Mouse (Mus musculus): Measurements from ENCODE around the gene Scd4.

- TF ChIP-seq CTCF (IDR thresholded peaks at IDR 0.05; ENCODE audit: insufficient read depth, low read depth, low read length), result no peak
- no peak for TF ChIP-seq POLR2A (IDR thresholded peaks at IDR 0.05; ENCODE audit: insufficient read depth, low read depth, low read length)
Observed at GRCm38 (mm10) chr19:44385887-44386498, 53.1 kb downstream of the Scd4 start.

All from olfactory bulb, adult 2 months (tissue).